Mouse (Mus musculus): ENCODE results near the gene Hmg20b. TPM values are rescaled to one million over a fixed set of nuclear protein-coding genes. Genes with fewer than 3 reads are reported as not detected.
A peak's percentile ranks its signal among the peaks of the same experiment; 100 is the strongest.

Hmg20b gene
- total RNA-seq, 2 experiments from 2014 or later: 27.0 to 35.5 TPM

DNA sequence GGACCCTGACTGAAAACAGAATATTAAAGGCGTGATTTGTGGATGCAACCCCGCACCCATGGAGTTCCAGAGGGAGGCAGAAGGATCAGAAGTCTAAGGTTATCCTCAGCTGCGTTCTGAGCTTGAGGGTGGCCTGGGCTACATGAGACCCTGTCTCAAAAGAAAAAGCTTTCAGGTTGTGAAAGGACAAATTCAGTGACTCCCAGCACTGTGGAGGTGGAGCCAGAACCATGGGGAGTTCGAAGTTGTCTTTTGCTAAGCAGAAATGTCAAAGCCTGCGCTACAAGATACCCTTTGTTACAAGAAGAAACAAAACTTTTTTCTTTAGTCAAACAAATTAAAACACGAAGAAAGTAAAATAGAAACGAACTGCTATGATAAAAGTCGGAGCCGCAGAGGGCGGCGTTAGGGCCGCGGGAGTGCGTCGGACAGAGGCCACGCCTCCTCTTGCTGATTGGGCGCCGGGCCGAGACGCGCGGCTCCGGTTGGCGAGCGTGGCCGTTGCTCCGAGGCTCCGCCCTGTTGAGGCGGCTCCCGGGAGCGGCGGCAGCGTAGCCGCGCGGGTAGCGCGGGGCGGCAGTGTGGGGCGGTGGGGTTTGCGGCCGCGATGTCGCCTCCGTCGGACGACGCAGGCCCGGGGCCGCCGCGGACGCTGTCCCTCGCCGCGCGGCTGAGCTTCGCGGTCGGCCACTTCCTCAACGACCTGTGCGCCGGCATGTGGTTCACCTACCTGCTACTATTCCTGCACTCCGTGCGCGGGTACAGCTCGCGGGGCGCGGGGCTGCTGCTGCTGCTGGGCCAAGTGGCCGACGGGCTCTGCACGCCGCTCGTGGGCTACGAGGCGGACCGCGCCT, 6.9 kb upstream of the Hmg20b start, which contains the start of gene Mfsd12:
Mfsd12 (plus strand) TSS at position 501 of the 854 bp plus-strand sequence.
- intact Hi-C loops (cut with DNase I): no loop called here
- DNase-seq (ENCODE audit: low spot score in 2 of 2): peak; percentile 88 to 93

DNA sequence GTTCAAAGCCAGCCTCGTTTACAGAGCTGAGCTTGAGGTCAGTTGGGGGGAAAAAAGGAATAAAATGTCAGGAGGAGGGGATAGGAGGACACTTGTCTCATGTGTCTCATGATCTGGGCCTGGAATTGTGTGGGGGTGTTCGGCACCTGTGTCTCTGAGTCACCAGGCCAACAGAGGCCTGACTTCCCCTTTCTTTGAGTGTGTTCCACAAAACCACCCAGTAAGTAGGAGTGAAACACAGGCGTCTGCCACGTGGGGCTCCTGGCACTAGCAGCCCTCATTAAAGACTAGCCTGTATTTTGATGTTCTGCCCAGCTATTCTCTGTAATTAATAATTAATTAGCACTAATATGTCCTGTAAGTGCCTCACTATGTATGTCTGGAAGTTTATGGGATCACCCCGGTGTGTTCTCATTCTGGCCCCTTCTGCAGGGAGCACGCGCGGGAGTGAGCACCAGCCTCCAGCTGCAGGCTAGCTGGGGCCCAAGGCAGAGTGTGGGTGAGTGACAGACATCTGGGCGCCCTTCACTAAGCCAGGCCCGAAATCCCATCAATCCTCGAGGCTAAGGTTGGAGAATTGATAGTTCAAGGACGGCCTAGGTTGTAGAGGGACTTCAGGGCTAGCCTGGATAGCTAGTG, 6.2 kb upstream of the Hmg20b start:
- no peak for DNase-seq (ENCODE audit: low spot score in 2 of 2)
- intact Hi-C loops (cut with DNase I): no loop called here

DNA sequence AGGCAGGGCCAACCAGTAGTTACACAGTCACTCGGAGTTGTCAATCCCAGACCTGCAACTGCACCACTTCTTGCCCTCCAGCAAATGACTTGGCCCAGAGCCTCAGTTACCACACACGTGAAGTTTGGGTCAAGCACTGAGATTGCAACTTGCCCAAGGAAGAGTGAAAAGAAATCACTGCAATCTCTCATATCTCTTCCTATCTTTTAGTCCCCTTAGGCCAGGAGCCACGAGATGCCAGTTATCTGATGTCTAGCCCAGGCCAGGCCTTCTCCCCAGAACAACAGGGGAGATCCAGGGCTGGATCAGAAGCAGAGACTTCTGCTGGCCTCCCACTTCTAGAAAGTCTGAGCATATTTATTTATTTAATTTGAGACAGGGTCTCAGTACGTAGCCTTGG, 5.3 kb upstream of the Hmg20b start:
- DNase-seq (ENCODE audit: low spot score in 2 of 2): no peak
- intact Hi-C loops (cut with DNase I): no loop called here

DNA sequence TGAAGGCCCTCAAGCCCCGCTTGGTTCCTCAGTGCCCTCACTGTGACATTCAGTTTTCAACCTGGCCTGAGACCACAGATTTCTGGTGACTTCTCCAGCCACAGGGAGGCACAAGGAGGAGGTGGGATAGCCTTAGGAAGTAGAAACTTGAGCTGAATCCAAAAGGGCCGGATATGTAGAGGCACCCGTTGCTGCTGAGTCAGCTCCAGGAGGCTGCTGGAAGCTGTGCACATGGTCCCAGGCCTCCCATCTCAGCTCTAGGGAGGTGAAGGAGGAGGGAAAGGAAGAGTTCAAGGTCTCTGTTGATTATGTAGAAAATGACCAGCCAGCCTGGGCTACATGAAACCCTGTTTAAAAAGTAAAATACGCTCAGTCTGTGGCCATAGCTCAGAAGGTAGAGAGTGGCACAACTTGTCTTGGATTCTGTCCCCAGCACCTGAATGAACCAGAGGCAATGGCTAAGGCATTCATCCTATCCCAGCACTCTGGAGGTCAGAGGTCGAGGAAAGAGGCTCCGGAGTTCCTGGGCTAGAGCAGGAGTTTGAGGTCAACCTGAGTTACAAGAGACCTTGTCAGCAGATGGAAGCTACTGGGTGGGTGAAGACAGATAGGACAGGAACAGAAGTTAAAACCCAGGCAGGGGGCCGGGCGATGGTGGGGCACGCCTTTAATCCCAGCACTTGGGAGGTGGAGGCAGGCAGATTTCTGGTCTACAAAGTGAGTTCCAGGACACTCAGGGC, 4.6 kb upstream of the Hmg20b start:
- intact Hi-C loops (cut with DNase I): no loop called here
- DNase-seq (ENCODE audit: low spot score in 2 of 2): no peak

DNA sequence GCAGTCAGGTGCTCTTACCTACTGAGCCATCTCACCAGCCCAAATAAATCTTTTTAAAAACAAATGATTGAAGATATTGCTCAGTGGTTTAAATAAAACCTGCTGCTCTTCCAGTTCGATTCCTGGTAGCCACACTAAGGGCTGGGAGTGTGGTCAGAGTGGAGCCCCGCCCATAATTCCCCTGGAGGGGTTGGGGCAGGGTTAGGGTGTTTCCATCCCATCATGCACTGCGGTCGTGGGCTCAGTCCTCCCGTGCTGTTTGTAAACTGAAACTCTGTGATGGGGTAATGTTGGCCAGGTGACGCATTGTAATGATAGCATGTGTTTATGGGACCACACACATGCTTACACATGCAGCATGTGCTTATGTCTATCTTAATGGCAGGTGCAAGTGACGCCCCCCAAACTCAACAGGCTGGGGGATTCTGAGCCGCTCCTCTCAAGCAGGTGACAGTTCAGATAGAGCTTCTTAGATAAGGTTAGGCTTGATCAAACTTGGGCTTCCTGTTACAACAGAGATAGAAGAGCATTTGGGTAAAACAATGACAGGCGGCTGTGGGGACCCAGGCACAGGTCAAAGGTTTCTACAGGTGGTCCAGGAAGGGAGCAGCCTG, 1.5 kb upstream of the Hmg20b start:
- intact Hi-C loops (cut with DNase I): loop anchor here (2.0 kb wide), 2 partner anchors 63 to 153 kb away; no protein-coding TSS in a partner anchor
- DNase-seq (ENCODE audit: low spot score in 2 of 2): no peak

DNA sequence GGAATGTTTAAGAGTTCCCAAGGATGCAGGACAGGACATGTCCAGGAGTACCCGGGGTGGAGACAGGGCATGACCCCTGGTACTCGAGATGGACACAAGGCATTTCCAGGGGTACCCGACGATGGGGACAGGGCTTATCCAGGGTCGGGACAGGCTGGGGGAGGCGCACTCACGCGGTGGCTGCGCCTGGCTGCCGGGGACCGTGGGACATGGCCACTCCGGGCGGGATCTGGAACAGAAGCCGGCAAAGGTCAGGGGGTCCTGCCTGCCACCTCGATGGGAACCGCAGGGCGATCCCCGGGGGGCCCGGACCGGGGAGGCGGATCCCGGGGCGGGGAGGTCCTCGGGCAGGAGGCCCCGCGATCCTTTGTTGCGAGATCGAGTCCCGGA, 324 bp downstream of the Hmg20b start:
- intact Hi-C loops (cut with DNase I): loop anchor here (2.0 kb wide), 2 partner anchors 61 to 151 kb away; no protein-coding TSS in a partner anchor
- no peak for DNase-seq (ENCODE audit: low spot score in 2 of 2)

DNA sequence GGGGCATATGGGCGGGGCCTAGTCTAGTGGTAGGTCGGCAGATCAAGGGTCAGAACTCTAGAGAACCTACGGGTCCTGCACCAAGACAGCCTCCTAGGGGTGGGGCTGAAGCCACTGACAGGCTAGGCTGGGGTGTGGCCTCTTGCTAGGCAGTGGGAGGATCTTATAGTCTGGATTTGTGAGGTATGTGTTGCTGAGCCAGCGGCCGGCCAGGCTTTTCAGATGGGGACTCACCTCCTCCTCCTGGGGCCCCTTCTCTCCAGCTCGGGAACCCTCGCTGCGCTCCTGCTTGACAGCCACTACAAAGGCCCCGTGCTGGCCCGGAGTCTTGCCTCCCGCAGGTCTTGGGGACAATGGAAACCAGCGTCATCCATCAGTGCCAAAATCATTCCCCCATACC, 1.1 kb downstream of the Hmg20b start:
- intact Hi-C loops (cut with DNase I): no loop called here

DNA sequence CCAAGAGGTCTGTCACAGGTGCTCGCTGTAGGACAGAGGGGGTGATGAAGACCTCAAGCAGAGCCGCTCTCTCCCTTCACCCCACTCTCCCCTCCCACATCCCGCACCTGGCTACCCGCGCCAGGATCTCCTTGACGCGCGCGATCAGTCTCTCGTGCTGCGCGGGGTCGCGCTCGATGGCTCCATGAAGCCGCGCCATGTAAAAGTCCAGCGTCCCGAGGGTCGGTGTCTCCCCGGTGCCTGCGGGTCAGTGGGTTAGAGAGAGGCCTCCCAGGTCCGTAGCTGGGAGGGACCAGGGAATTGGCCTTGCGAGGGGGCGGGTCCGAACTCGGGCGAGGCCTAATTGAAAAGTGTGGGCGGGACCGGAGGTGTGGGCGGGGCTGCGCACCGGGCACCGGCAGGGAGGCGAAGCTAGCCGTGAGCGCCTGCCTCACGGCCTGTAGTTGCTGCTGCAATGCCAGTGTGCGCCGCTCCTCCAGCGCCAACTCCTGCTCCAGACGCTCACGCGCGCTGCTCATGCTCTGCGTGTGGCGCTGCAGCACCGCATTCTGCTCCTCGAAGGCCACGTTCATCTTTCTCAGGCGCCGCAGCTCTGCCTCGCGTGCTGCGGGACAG, 3.7 kb downstream of the Hmg20b start:
- intact Hi-C loops (cut with DNase I): no loop called here
- peak in 1 of 2 experiments; percentile 61 for DNase-seq (ENCODE audit: low spot score in 2 of 2)

More for the DNA sequence above, 1.1 kb downstream of the Hmg20b start:
- no peak for DNase-seq (ENCODE audit: low spot score in 2 of 2)

DNA sequence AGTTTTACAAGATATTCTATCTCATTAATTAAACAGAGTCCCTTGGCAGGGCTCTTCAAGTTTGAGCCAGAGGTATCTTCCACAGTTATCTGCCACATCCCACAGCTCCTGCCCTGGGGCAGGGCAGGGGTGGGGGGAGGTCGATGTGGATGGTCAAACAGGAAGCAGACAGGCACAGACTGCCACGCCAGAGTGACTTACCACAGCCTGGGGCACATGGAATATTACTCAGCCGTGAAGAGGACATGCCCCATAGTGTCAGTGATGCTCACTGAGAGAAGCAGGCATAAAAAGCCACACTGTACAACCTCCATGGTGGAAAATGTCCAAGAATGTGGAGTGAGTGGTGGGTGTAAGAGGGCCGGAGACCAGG, 5.1 kb downstream of the Hmg20b start:
- intact Hi-C loops (cut with DNase I): no loop called here
- DNase-seq (ENCODE audit: low spot score in 2 of 2): no peak

DNA sequence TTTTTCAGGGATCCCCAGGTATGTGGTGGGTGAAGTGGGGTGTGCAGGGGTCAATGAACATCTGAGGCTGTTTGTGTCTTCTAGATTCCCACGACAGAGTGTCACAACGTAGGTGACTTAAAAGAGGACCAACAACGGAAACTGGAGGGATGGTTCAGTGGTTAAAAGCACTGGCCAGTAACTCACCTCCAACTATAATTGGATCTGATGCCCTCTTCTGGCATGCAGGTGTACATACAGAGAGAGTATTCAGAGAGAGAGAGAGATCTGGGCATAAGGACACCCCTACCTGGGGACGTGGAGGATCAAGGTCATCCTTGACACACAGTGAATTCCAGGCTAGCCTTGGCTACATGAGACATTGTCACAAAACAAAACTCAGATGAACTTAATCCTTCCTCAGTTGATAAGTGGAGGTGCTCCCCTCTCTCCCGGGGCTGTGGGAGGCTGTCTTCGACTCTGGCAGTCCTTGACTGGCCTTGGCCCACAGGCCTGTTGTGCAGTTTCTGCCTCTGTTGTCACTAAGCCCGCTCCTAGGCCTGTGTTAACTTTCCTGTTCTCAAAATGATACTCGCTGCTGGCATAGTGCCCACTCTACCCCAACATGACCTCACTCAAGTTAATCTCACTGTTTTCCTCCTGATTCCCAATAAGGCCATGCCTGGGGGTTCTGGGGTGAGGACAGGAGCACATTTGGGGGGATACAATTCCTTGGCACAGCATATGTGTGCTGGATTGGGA, 5.7 kb downstream of the Hmg20b start:
- intact Hi-C loops (cut with DNase I): loop anchor here (5.0 kb wide), 1 partner anchor 57 kb away; no protein-coding TSS in a partner anchor
- DNase-seq (ENCODE audit: low spot score in 2 of 2): no peak

DNA sequence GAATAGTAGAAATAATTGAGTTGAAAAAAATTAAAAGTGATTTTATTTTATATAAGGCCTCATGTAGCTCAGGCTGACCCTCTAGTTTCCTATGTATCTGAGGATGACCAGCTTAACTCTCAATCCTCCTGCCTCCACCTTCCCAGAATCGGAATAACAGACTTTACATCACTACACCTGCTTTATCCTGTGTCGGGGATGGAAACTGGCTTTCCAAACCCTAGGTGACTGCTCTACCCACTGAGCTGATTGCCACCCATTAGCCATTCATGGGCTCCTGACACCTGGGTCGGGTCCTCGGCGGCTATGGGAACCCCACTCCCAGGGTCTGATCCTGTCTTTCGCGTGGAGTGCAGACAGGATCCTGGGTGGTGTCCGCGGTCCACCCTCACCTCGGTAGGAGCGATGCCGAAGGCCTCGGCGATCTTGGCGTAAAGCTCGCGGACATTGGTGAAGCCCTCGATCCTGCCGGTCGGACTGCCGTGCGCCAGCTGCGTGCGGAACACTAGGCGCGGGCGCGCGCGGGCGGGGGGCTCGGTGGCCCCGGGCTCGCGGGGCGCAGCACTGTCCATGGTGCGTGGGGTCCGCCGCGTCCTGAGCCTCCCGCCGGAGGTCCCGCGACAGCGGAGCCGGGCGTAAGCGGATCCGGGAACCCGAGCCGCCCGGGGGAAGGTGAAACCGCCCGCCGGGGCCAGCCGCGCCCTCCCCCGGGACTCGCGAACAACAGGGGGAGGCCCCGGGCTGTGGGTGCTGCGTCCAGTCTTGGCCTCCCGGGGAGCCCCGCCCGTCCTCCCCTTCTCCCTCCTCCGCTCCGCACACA, 7.4 kb downstream of the Hmg20b start, which contains the start of gene Gipc3:
Gipc3 (minus strand) TSS at position 581 of the 820 bp plus-strand sequence.
- DNase-seq (ENCODE audit: low spot score in 2 of 2): no peak
- intact Hi-C loops (cut with DNase I): loop anchor here (5.0 kb wide), 1 partner anchor 56 kb away; no protein-coding TSS in a partner anchor

DNA sequence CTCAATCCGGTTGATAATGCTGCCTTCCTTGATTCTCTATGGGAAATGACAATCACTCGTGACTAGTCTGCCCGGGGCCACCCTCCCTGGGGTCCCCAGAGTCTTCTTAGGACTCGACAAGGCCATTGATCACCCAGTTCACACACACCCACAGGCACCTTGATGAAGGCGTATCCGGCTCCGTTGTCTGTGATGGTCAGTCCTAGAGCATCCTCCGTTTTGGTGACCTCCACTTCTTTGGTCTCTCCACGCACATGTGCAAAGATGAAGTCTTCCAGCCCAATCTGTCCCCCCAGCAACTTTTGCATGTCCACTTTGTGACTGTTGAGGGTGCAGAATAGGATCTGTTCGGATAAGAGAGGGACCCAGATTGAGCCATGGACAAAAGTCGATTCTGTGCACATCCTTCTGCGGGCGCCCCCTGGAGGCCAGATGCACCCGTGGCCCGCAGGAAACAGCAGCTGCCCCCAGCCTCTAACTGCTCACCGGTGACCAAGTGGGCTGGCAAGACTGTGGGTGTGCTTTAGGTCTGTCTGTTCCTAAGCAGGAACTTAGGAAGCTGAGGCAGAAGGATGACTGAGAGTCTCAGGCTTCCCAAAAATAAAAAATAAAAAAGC, 8.8 kb downstream of the Hmg20b start:
- no peak for DNase-seq (ENCODE audit: low spot score in 2 of 2)
- intact Hi-C loops (cut with DNase I): loop anchor here (5.0 kb wide), 1 partner anchor 54 kb away; no protein-coding TSS in a partner anchor

DNA sequence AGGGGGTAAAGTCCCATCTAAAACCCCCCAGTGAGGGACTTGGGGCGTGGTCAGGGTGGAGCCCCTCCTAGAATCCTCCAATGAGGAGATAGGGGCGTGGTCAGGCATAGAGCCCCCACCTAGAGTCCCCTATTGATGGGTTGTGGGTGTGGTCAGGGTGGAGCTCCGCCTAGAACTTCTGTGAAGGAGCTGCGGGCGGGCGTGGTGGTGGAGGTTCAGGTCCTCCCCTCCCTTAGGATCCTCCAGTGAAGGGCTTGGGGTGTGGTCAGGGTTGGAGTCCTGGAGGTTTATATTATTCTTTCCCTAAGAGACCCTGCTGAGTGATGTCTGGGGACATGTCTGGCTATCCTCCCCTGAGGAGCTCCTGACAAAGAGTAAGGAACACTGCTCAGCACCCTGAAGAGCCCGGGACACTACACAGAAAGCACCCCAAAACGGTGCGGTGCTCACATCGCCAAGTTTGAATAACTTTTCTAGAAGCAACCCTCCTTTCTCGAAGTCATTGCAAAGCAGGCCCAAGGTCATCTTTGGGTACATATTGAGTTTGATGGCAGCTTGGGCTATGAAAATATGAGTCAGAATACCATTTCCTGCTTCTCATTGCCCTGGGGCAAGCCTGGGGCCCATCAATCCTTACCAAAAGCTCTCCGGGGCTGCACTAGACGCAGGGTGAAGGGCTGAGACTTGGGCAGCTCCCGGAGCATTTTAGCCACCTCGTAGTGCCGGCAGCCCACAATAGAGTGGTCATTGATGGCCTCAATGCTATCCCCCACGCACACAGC, 9.5 kb downstream of the Hmg20b start:
- DNase-seq (ENCODE audit: low spot score in 2 of 2): no peak
- intact Hi-C loops (cut with DNase I): loop anchor here (5.0 kb wide), 1 partner anchor 53 kb away; no protein-coding TSS in a partner anchor

DNA sequence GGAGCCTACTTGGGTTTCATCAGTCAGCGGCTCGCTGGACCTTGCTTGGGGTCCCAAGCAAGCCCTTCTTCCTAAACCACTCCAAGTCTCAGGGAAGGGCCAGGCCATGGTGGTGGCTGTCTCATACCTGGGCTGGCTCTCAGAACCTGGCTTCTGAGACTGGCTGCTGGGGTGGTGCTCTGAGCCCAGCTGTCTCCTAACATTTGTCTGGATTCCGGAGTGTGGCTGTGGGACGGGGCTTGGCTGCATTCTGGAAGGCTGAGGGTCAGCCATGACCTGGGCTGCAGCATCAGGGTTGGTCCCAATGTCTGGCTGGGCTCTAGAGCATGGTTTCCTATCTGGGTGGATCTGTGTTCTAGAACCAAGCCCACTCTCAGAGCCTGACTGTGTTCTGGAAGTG, 13.7 kb downstream of the Hmg20b start:
- no peak for DNase-seq (ENCODE audit: low spot score in 2 of 2)
- intact Hi-C loops (cut with DNase I): no loop called here

DNA sequence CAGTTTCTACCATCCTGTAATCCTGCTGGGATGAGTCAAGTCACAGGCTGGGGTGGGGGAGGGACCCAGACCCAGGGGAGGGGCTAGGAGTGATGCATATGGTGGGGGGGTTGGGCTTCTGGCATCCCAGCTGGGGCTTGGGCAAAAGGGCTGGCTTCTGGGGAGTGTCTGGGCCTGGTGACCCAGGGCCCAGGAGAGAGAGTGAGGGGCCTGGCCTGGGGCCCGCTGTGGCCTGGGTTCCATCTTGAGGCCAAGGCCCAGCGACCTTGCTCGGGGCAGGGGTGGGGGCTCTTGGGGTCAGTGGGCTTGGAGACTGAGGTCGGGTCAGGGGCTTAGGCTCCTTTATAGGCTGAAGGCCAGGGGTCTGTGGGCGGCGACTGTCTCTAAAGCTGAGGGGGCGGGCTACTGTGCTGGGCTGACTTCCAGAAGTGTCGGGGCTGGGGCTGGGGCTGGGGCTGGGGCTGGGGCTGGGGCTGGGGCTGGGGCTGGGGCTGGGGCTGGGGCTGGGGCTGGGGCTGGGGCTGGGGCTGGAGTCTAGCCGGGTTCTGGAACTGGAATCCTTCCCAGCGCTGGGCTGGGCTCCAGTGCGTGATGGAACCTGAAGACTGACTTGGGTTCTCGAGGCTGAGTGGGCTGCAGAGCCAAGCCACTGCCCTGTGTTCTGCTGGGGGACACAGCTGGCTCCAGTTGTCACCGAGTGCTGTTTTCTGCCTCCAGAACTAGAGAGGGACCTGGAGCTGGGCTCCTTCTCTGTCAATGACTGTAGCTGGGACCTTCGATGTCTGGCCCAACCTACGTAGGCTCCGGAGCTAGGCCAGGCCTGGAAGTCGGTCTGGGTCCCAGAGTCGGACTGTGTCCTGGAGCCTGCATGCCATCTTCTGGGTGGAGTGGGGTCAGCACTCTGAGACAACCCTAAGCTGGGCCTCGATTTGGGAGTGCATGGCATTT, 14.6 kb downstream of the Hmg20b start:
- intact Hi-C loops (cut with DNase I): no loop called here
- DNase-seq (ENCODE audit: low spot score in 2 of 2): no peak

Data from left cerebral cortex, postnatal 36 days (tissue).